Mouse (Mus musculus): ENCODE data around the gene Clpsl2.

GRCm38 (mm10) chr17:28520561-28520960 lies 28.6 kb upstream of the Clpsl2 start:
- TF ChIP-seq HCFC1 (IDR thresholded peaks at IDR 0.05; ENCODE audit: borderline replicate concordance, insufficient read depth, low read length) (no peak), MAFK (IDR thresholded peaks at IDR 0.05; ENCODE audit: insufficient read depth, low read depth, low read length) (no peak), ZNF384 (IDR thresholded peaks at IDR 0.05; ENCODE audit: low read depth, low read length) (no peak), CHD2 (IDR thresholded peaks at IDR 0.05; ENCODE audit: low read depth, low read length) (no peak), ZC3H11A (IDR thresholded peaks at IDR 0.05; ENCODE audit: borderline replicate concordance, low read depth, low read length) (no peak)
